Mouse (Mus musculus) intestine, embryonic 14.5 days (tissue): Measurements from ENCODE around the gene Srd5a2. TPM values are rescaled to one million over a fixed set of nuclear protein-coding genes. Genes with fewer than 3 reads are reported as not detected.
"Not testable (repeated sequence)": the region's sequence is repeated elsewhere in the genome, so short reads cannot be mapped to it uniquely, and the experiment has no call there.

Source experiments
- ATAC-seq: fragments of 200-750 bp; cut with Nextera tagmentation; replicated peaks from 2 replicates; pipeline ENCODE4 v1.8.0; 2017; ENCODE audit warnings: low read depth, moderate number of reproducible peaks, moderate TSS enrichment, moderate library complexity; ENCODE audit not compliant: low FRiP score, low TSS enrichment
- DNase-seq: peaks from one replicate; pipeline ENCODE4 v3.0.0-alpha.2; 2018; ENCODE audit warnings: low spot score
- H3K27ac ChIP-seq: fragments of 300-500 bp; sonication (generic); 2 replicates; pipeline ENCODE4 v1.5.1; 2014; ENCODE audit warnings: low read depth, mild to moderate bottlenecking, control low read depth
- H3K27me3 ChIP-seq: fragments of 300-500 bp; sonication (generic); replicated peaks from 2 replicates; pipeline ENCODE4 v1.6.1; 2014; ENCODE audit warnings: low read length, control low read depth; ENCODE audit not compliant: control insufficient read depth, insufficient read depth
- H3K36me3 ChIP-seq: fragments of 300-500 bp; sonication (generic); 2 replicates; pipeline ENCODE4 v1.6.1; 2014; ENCODE audit warnings: low read length, control low read depth; ENCODE audit not compliant: control insufficient read depth, insufficient read depth
- H3K4me1 ChIP-seq: fragments of 300-500 bp; sonication (generic); replicated peaks from 2 replicates; pipeline ENCODE4 v1.6.1; 2014; ENCODE audit warnings: low read length, control low read depth, mixed read lengths; ENCODE audit not compliant: control insufficient read depth, insufficient read depth
- H3K4me2 ChIP-seq: fragments of 300-500 bp; sonication (generic); 2 replicates; pipeline ENCODE4 v1.6.1; 2014; ENCODE audit warnings: low read length
- H3K4me3 ChIP-seq: fragments of 300-500 bp; sonication (generic); 2 replicates; pipeline ENCODE4 v1.5.1; 2014; ENCODE audit warnings: low read depth, low read length, control low read depth, mixed read lengths
- H3K9ac ChIP-seq: fragments of 300-500 bp; sonication (generic); 2 replicates; pipeline ENCODE4 v1.6.1; 2014; ENCODE audit warnings: mild to moderate bottlenecking, low read length
- H3K9me3 ChIP-seq: fragments of 300-500 bp; sonication (generic); 2 replicates; pipeline ENCODE4 v1.6.1; 2016; ENCODE audit warnings: low read length, control low read depth; ENCODE audit not compliant: control insufficient read depth
- WGBS: fragments of 180-500 bp; shearing (Covaris S2); extraction: QIAGEN DNeasy Blood & Tissue Kit; methylation state at CpG from one replicate; pipeline ENCODE4 v1.1.7; 2014; 5-methylcytosine and 5-hydroxymethylcytosine counted together
- polyA plus RNA-seq: library from polyadenylated mRNA; unstranded; fragments of >200 nt; fragmentation: Nextera tagmentation; extraction: Ambion mirVana; gene quantifications from 2 replicates; pipeline ENCODE4 v1.2.1, GENCODE M21; 2014

The Srd5a2 gene
- not detected in 2 replicates for polyA plus RNA-seq

- ATAC-seq (no peak), DNase-seq (peak; percentile 66)
- H3K9ac ChIP-seq = no peak within 1 kb of the TSS
- no peaks in the 10 kb centered on the region for H3K9me3 ChIP-seq
- H3K27ac ChIP-seq = no peak within 1 kb of the TSS
- peaks cover 63% of the 10 kb centered on the region for H3K27me3 ChIP-seq
- no peaks in the 10 kb centered on the region for H3K36me3 ChIP-seq
- 1% methylated on average over 45 of the region's 45 CpGs for WGBS
- peak within 1 kb of the TSS; percentile 44 for H3K4me2 ChIP-seq
- H3K4me3 ChIP-seq = peak within 1 kb of the TSS; percentile 16
- peaks cover 3% of the 10 kb centered on the region; the same call in 1 of the 2 replicates for H3K4me1 ChIP-seq
These were observed at the start of gene Srd5a2 for GRCm38 (mm10) chr17:74047210-74048082. Gene Srd5a2, minus strand, starts transcription at chr17:74047916.

DNA sequence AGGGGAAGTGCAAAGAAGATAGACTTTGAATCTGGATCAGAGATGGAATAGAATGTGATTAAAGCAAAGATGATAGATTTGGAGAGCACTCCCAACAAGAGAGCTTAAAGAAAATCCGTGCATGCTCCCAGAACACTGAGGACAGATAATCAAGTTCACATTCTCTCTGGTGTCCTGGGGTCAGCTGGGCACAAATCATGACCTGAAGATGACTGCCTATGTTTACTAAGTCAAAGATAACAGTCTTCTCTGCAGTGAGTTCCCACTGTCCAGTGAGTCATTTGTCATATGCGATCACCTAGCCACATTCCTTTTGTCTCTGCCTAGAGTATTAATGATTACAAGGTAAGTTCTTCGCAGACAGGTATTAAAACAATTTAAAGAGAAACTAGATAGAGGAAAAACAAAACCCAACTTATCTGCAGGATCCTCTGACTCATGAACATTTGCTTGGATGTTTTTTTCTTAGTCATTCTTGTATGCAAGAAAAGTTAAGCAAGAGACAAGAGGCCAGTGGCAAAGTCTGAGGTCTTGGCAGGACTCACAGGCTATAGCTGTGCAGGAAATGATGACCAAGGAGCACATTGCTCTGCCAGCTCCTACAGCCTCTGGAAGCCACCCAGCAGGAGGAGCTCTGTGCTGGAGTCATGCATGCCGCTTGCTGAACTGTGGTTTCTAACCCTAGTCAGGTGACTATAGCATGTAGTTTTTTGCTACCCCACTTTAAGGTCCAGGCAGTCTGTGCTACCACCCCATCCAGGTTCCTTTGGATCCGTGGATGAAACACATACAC, 41.4 kb upstream of the Srd5a2 start:
- DNase-seq (peak; percentile 51), ATAC-seq (no peak)
- Histone ChIP-seq H3K9me3 (no peaks in the 10 kb centered on the region), H3K9ac (no peak overlapping the region), H3K4me3 (no peak overlapping the region), H3K4me1 (no peaks in the 10 kb centered on the region), H3K36me3 (no peaks in the 10 kb centered on the region), H3K27ac (no peak overlapping the region), H3K4me2 (no peak overlapping the region), H3K27me3 (no peaks in the 10 kb centered on the region)
- 69% methylated on average over 5 of the region's 5 CpGs for WGBS

GRCm38 (mm10) chr17:74088016-74088415, 40.3 kb upstream of the Srd5a2 start:
- 76% methylated on average over 2 of the region's 2 CpGs for WGBS

GRCm38 (mm10) chr17:74083370-74083769, 35.7 kb upstream of the Srd5a2 start:
- Histone ChIP-seq H3K9ac (no peak overlapping the region), H3K4me3 (no peak overlapping the region), H3K9me3 (no peaks in the 10 kb centered on the region), H3K36me3 (no peaks in the 10 kb centered on the region), H3K27me3 (no peaks in the 10 kb centered on the region), H3K27ac (no peak overlapping the region), H3K4me1 (no peaks in the 10 kb centered on the region), H3K4me2 (no peak overlapping the region)
- DNase-seq = no peak
- 81% methylated on average over 4 of the region's 4 CpGs for WGBS
- no peak for ATAC-seq

More at GRCm38 (mm10) chr17:74088016-74088415, 40.3 kb upstream of the Srd5a2 start:
- H3K4me3 ChIP-seq = no peak overlapping the region
- H3K4me2 ChIP-seq = no peak overlapping the region
- H3K4me1 ChIP-seq = no peaks in the 10 kb centered on the region
- H3K9ac ChIP-seq = no peak overlapping the region
- no peaks in the 10 kb centered on the region for H3K9me3 ChIP-seq
- no peaks in the 10 kb centered on the region for H3K36me3 ChIP-seq
- no peak for DNase-seq
- H3K27me3 ChIP-seq = no peaks in the 10 kb centered on the region
- H3K27ac ChIP-seq = no peak overlapping the region
- no peak for ATAC-seq

- ATAC-seq (0 out of 2 replicates have a peak, but pooled peaks have one; percentile 12), DNase-seq (no peak)
- no peak overlapping the region for H3K4me2 ChIP-seq
- WGBS = 69% methylated on average over 6 of the region's 6 CpGs
- H3K4me3 ChIP-seq = no peak overlapping the region
- no peaks in the 10 kb centered on the region for H3K9me3 ChIP-seq
- no peak overlapping the region for H3K27ac ChIP-seq
- no peaks in the 10 kb centered on the region for H3K4me1 ChIP-seq
- no peaks in the 10 kb centered on the region for H3K27me3 ChIP-seq
- no peak overlapping the region for H3K9ac ChIP-seq
- no peaks in the 10 kb centered on the region for H3K36me3 ChIP-seq
These were observed 32.4 kb upstream of the Srd5a2 start for GRCm38 (mm10) chr17:74080076-74080615.

- H3K4me2 ChIP-seq = no peak overlapping the region
- H3K9ac ChIP-seq = no peak overlapping the region
- no peaks in the 10 kb centered on the region for H3K36me3 ChIP-seq
- ATAC-seq (no peak), DNase-seq (no peak)
- H3K27ac ChIP-seq = no peak overlapping the region
- H3K4me3 ChIP-seq = no peak overlapping the region
- WGBS = 83% methylated on average over 13 of the region's 13 CpGs
- no peaks in the 10 kb centered on the region for H3K4me1 ChIP-seq
- H3K27me3 ChIP-seq = no peaks in the 10 kb centered on the region
- no peaks in the 10 kb centered on the region for H3K9me3 ChIP-seq
These were observed 31.2 kb upstream of the Srd5a2 start for GRCm38 (mm10) chr17:74078776-74079495.

DNA sequence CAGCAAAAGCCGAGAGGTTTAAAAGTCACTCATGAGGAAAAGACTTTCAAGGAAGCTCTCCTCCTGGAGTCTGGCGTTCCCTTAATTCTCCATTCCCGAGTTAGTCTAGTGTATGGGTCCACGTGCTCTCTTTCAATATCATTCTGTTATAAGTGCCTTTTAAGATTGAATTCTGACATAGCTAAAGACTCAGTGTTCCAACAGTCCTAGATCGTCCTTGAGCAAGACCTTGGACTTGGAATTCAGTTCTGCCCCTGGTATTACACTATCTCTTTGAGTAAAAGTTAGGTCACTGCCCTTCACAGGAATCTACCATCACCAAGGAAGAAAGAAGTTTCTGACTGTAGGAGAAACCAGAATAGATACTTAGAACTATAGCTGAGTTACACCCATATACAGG, 25.4 kb upstream of the Srd5a2 start:
- H3K36me3 ChIP-seq = not testable (repeated sequence)
- WGBS = 84% methylated on average over 5 of the region's 5 CpGs

GRCm38 (mm10) chr17:74062763-74063162, 15.0 kb upstream of the Srd5a2 start:
- not testable (repeated sequence) for ATAC-seq, DNase-seq, H3K9me3 ChIP-seq, H3K9ac ChIP-seq, H3K27ac ChIP-seq, H3K27me3 ChIP-seq, H3K4me2 ChIP-seq, H3K4me3 ChIP-seq, H3K4me1 ChIP-seq, H3K36me3 ChIP-seq
- 90% methylated on average over 5 of the region's 5 CpGs for WGBS

More for the DNA sequence above, 25.4 kb upstream of the Srd5a2 start:
- not testable (repeated sequence) for H3K4me1 ChIP-seq, DNase-seq, H3K4me2 ChIP-seq, H3K9ac ChIP-seq, ATAC-seq, H3K4me3 ChIP-seq, H3K27me3 ChIP-seq, H3K27ac ChIP-seq, H3K9me3 ChIP-seq
